Mouse (Mus musculus) lung, embryonic 14.5 days (tissue): Measurements from ENCODE around the gene Nin. TPM values are rescaled to one million over a fixed set of nuclear protein-coding genes. Genes with fewer than 3 reads are reported as not detected.
"Not testable (repeated sequence)": the region's sequence is repeated elsewhere in the genome, so short reads cannot be mapped to it uniquely, and the experiment has no call there.

Experiments
- ATAC-seq: fragments of 200-750 bp; cut with Nextera tagmentation; 2 replicates; pipeline ENCODE4 v1.8.0; 2017; ENCODE audit warnings: mild to moderate bottlenecking, moderate TSS enrichment, moderate library complexity; ENCODE audit not compliant: insufficient read depth
- DNase-seq: peaks from one replicate; pipeline ENCODE4 v3.0.0-alpha.2; 2015
- H3K27ac ChIP-seq: fragments of 300-500 bp; sonication (generic); 2 replicates; pipeline ENCODE4 v1.5.1; 2014; ENCODE audit warnings: low read depth, mild to moderate bottlenecking, moderate library complexity
- H3K27me3 ChIP-seq: fragments of 300-500 bp; sonication (generic); 2 replicates; pipeline ENCODE4 v1.6.1; 2014; ENCODE audit warnings: low read length, control low read depth; ENCODE audit not compliant: insufficient read depth
- H3K36me3 ChIP-seq: fragments of 300-500 bp; sonication (generic); 2 replicates; pipeline ENCODE4 v1.6.1; 2014; ENCODE audit warnings: control low read depth; ENCODE audit not compliant: insufficient read depth
- H3K4me1 ChIP-seq: fragments of 300-500 bp; sonication (generic); 2 replicates; pipeline ENCODE4 v1.6.1; 2014; ENCODE audit warnings: antibody characterized with exemption, control low read depth; ENCODE audit not compliant: insufficient read depth
- H3K4me2 ChIP-seq: fragments of 300-500 bp; sonication (generic); 2 replicates; pipeline ENCODE4 v1.6.1; 2014; ENCODE audit warnings: mild to moderate bottlenecking
- H3K4me3 ChIP-seq: fragments of 300-500 bp; sonication (generic); 2 replicates; pipeline ENCODE4 v1.5.1; 2014; ENCODE audit warnings: low read depth, low read length
- H3K9ac ChIP-seq: fragments of 300-500 bp; sonication (generic); 2 replicates; pipeline ENCODE4 v1.6.1; 2014
- H3K9me3 ChIP-seq: fragments of 300-500 bp; sonication (generic); 2 replicates; pipeline ENCODE4 v1.6.1; 2016; ENCODE audit warnings: low read depth, low read length, control low read depth
- CTCF ChIP-seq: IDR thresholded peaks from 2 replicates; pipeline ENCODE4 v1.5.1; 2016; ENCODE audit warnings: antibody characterized with exemption, low read depth
- WGBS: fragments of 180-500 bp; shearing (Covaris S2); extraction: QIAGEN DNeasy Blood & Tissue Kit; methylation state at CpG from one replicate; pipeline ENCODE4 v1.1.7; 2014; 5-methylcytosine and 5-hydroxymethylcytosine counted together
- polyA plus RNA-seq: library from polyadenylated mRNA; unstranded; fragments of >200 nt; fragmentation: Nextera tagmentation; extraction: Ambion mirVana; gene quantifications from 2 replicates; pipeline ENCODE4 v1.2.1, GENCODE M21; 2014

The Nin gene
- polyA plus RNA-seq, 1 experiment from 2014 or later = 25.1 TPM

GRCm38 (mm10) chr12:70147986-70148630 lies 34.6 kb upstream of the Nin start:
- no peak for TF ChIP-seq CTCF
- no peaks in the 10 kb centered on the region for H3K36me3 ChIP-seq
- ATAC-seq = peak; percentile 56; the same call in 1 of the 2 replicates

DNA sequence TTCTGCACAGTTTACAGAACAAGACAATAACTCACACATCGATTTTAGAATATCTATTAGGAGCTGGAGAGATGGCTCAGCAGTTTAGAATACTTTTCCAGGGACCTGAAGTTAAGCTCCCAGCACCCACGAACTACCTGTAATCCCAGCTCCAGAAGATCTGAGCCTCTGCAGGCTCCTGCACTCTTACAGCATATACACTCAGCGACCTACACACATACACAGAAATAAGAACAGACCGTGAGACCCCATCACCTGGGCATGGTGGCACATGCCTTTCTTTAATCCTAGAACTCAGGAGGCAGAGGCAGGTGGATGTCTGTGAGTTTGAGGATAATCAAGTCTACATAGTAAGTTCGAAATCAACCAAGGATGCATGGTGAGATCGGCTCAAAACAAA lies 32.1 kb upstream of the Nin start:
- Histone ChIP-seq H3K9me3 (no peaks in the 10 kb centered on the region), H3K27ac (no peak overlapping the region), H3K4me2 (no peak overlapping the region), H3K9ac (no peak overlapping the region), H3K4me1 (peaks cover 13% of the 10 kb centered on the region), H3K36me3 (no peaks in the 10 kb centered on the region), H3K4me3 (no peak overlapping the region), H3K27me3 (no peaks in the 10 kb centered on the region)
- WGBS = 86% methylated on average over 6 of the region's 6 CpGs
- no peak for ATAC-seq
- no peak for DNase-seq
- TF ChIP-seq CTCF = no peak

More at GRCm38 (mm10) chr12:70147986-70148630, 34.6 kb upstream of the Nin start:
- DNase-seq = peak; percentile 69
- peak overlapping the region; percentile 29 for H3K4me3 ChIP-seq
- 6% methylated on average over 13 of the region's 13 CpGs for WGBS
- H3K4me2 ChIP-seq = peak overlapping the region; percentile 62
- no peaks in the 10 kb centered on the region for H3K9me3 ChIP-seq
- no peaks in the 10 kb centered on the region for H3K27me3 ChIP-seq
- peaks cover 13% of the 10 kb centered on the region for H3K4me1 ChIP-seq
- peak overlapping the region; percentile 36; the same call in 1 of the 2 replicates for H3K27ac ChIP-seq
- H3K9ac ChIP-seq = peak overlapping the region; percentile 26; the same call in 1 of the 2 replicates

DNA sequence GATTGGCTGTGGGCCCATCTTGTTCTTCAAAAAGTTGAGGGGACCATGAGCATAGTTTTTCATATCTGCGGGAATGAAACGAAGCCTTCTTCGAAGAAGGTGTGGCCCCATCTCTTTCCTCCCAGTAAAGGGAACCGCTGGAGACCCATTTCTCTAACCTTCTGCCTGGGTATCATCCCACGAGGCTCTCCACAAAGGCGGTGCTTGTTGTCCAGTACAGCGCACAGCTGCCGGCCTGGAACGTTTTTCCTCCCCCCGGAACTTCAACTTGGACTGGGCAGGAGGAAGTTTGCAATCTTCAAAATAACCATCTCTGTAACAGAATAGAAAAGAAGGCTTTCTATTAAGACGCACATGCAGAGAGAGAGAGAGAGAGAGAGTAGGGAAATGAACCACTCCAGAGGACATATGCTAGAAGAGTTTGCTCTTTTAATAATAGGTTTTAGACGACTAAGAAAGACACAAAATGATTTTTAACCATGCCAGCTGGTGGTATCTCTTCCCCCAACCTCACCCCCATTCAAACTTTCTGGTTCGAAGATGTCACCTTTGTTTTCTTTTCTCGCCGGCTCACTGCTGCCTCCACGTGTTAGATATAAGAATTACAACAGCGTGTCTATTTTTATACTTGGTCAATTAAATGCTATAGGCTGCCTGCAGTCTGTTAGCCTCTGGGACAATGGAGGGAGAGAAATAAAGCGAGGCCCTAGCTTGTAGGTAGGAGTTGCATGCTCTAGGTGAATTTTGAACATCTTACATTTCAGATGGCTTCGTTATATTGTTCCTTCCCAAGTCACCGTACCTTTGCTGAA lies 31.3 kb upstream of the Nin start:
- peak overlapping the region; percentile 30; the same call in 1 of the 2 replicates for H3K4me2 ChIP-seq
- H3K36me3 ChIP-seq = no peaks in the 10 kb centered on the region
- no peak overlapping the region for H3K4me3 ChIP-seq
- H3K9me3 ChIP-seq = no peaks in the 10 kb centered on the region
- ATAC-seq = no peak
- peaks cover 13% of the 10 kb centered on the region for H3K4me1 ChIP-seq
- no peak overlapping the region for H3K9ac ChIP-seq
- TF ChIP-seq CTCF = peak; percentile 82
- no peaks in the 10 kb centered on the region for H3K27me3 ChIP-seq
- peak overlapping the region; percentile 91 for H3K27ac ChIP-seq
- WGBS = 29% methylated on average over 20 of the region's 20 CpGs
- peak; percentile 89 for DNase-seq

DNA sequence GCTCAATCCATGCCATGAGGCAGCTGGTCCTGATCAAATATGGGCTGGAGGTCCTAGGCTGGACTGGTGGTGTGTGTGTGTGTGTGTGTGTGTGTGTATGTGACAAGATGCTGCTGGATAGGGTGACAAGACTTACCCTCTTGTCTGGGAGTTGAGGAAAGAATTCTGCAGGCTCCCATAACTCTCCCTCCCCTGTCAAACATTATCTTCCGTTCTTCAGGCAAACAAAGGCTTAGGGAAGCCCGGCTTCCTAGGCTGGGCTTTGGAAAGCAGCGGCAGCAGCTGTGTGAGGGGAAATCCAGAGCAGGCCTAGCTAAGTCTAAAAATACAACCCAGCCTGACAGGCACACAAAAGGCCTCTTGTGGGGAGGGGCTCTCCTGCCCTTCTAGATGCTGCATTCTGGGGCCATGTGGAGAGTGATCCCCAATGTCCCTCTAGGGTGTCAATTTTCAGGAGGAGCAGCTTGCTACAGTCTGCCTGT lies 30.6 kb upstream of the Nin start:
- H3K9ac ChIP-seq, H3K36me3 ChIP-seq, H3K4me2 ChIP-seq, H3K27me3 ChIP-seq, H3K4me3 ChIP-seq, H3K9me3 ChIP-seq: not testable (repeated sequence)
- peak; percentile 88 for ATAC-seq
- peak; percentile 87 for DNase-seq
- WGBS = 4% methylated on average over 3 of the region's 3 CpGs
- peaks cover 13% of the 10 kb centered on the region for H3K4me1 ChIP-seq
- peak overlapping the region; percentile 91 for H3K27ac ChIP-seq

DNA sequence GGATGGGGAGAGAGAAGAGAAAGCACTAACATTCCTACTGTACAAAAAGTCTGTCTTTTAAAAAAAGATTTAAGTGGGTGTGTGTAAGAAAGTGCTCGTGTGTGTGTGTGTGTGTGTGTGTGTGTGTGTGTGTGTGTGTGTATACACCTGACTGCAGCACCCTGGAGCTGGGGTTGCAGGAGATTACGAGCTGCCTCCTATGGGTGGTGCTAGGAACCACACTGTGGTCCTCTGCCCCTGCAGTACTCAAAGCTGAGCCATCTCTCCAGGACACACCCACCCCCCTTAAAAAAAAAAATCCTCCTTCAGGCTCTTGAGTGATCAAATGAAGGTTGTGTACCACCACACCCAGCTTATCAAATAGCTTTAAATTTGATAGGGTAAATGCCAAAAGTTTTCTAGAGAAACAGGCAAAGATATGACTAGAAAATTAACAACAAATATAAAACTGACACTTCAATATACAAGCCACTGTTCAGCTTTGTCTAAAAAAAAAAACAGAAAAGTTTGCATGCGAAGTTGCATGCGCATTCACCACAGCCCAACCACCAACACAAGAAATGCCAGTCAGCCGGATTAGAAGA lies 27.6 kb upstream of the Nin start:
- H3K4me3 ChIP-seq = no peak overlapping the region
- WGBS = 79% methylated on average over 5 of the region's 5 CpGs

DNA sequence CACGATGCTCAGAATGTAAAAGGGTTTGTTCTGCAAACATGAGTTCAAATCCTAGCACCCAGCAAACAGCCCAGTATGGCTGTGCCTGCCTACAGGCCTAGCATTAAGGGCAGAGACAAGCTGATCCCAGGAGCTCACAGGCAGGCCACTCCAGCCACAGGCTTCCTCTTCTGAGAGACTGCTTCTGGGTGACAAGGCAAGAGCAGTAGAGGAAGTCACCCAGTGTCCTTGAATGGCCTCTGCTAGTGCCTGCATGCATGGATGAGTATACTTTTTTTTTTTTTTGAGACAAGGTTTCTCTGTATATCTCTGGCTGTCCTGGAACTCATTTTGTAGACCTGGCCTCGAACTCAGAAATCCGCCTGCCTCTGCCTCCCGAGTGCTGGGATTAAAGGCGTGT lies 27.0 kb upstream of the Nin start:
- Histone ChIP-seq H3K27ac (no peak overlapping the region), H3K9ac (no peak overlapping the region), H3K9me3 (no peaks in the 10 kb centered on the region), H3K27me3 (no peaks in the 10 kb centered on the region), H3K4me3 (no peak overlapping the region), H3K4me1 (peaks cover 9% of the 10 kb centered on the region; the same call in 1 of the 2 replicates), H3K36me3 (no peaks in the 10 kb centered on the region), H3K4me2 (no peak overlapping the region)
- ATAC-seq (no peak), DNase-seq (no peak)
- no peak for TF ChIP-seq CTCF
- 94% methylated on average over 5 of the region's 5 CpGs for WGBS

More for the DNA sequence above, 27.6 kb upstream of the Nin start:
- no peak for ATAC-seq
- no peak for TF ChIP-seq CTCF
- Histone ChIP-seq H3K4me2 (no peak overlapping the region), H3K36me3 (no peaks in the 10 kb centered on the region), H3K27ac (no peak overlapping the region), H3K4me1 (peaks cover 9% of the 10 kb centered on the region; the same call in 1 of the 2 replicates), H3K9me3 (no peaks in the 10 kb centered on the region), H3K9ac (no peak overlapping the region), H3K27me3 (no peaks in the 10 kb centered on the region)
- no peak for DNase-seq

- peaks cover 2% of the 10 kb centered on the region; the same call in 1 of the 2 replicates for H3K4me1 ChIP-seq
- H3K4me3 ChIP-seq = no peak overlapping the region
- TF ChIP-seq CTCF = no peak
- no peak overlapping the region for H3K27ac ChIP-seq
- DNase-seq (no peak), ATAC-seq (no peak)
- no peaks in the 10 kb centered on the region for H3K36me3 ChIP-seq
- no peaks in the 10 kb centered on the region for H3K27me3 ChIP-seq
- WGBS = 63% methylated on average over 4 of the region's 4 CpGs
- H3K4me2 ChIP-seq = no peak overlapping the region
- H3K9me3 ChIP-seq = no peaks in the 10 kb centered on the region
- no peak overlapping the region for H3K9ac ChIP-seq
Measured at GRCm38 (mm10) chr12:70139871-70140270, 26.4 kb upstream of the Nin start.
